Mouse (Mus musculus): ENCODE data around the gene Zbtb1.

GRCm38 (mm10) chr12:76431431-76431830 lies 61.4 kb downstream of the Zbtb1 start:
- TF ChIP-seq GATA1 (IDR thresholded peaks at IDR 0.05; ENCODE audit: borderline replicate concordance, low read length) (no peak), FLI1 (IDR thresholded peaks at IDR 0.05; ENCODE audit: low read length) (no peak)

Measured in megakaryocyte, embryonic 14.5 days (primary cell).